Mouse (Mus musculus) adrenal gland, postnatal 4 days (tissue): ENCODE results near the gene Rnf166. TPM values are rescaled to one million over a fixed set of nuclear protein-coding genes. Genes with fewer than 3 reads are reported as not detected.

Experiments
- microRNA-seq: library from miRNA; unstranded; fragments of <30 nt; microRNA quantifications from one replicate; pipeline ENCODE4 v1.2.0, GENCODE M21; 2021
- total RNA-seq, 2 experiments: library from RNA; stranded (reverse); gene quantifications; 2 replicates each; pipeline ENCODE4 v1.2.3; 2021

The Rnf166 gene
- total RNA-seq, 2 experiments from 2014 or later: 47.5 to 53.7 TPM

Small RNA genes lying within 50 kb of the gene (microRNA-seq; reads per million reads assigned to microRNA genes)
- gene Gm24366: not detected

Other genes starting within 250 kb of the Rnf166 start
- gene Zfpm1, start 193.9 kb downstream of the Rnf166 start, total RNA-seq: 10 to 100 TPM; 32.9 to 42.5 TPM
- gene Trhr2, start 115.3 kb downstream of the Rnf166 start, total RNA-seq: not detected
- gene Zc3h18, start 99.5 kb downstream of the Rnf166 start, total RNA-seq: 10 to 100 TPM; 48.9 to 52.0 TPM
- gene Il17c, start 54.0 kb downstream of the Rnf166 start, total RNA-seq: not detected
- gene Cyba, start 43.1 kb downstream of the Rnf166 start, total RNA-seq: 10 to 100 TPM; 49.9 to 76.7 TPM
- 10 to 100 TPM in 1 of 2 experiments, 1 to 10 TPM in 1; 9.1 to 11.5 TPM for gene Mvd, start 32.6 kb downstream of the Rnf166 start, total RNA-seq
- gene Snai3, start 15.3 kb downstream of the Rnf166 start, total RNA-seq: under 1 TPM; 0.42 to 0.56 TPM
- gene Ctu2, start 79 bp upstream of the Rnf166 start, total RNA-seq: 10 to 100 TPM; 27.7 to 37.0 TPM
- 10 to 100 TPM; 49.0 to 52.1 TPM for gene Piezo1, start 75.3 kb upstream of the Rnf166 start, total RNA-seq
- 10 to 100 TPM; 33.2 to 36.6 TPM for gene Cdt1, start 92.0 kb upstream of the Rnf166 start, total RNA-seq
- gene Aprt, start 100.8 kb upstream of the Rnf166 start, total RNA-seq: 10 to 100 TPM; 93.4 to 98.6 TPM
- 10 to 100 TPM; 11.9 to 13.9 TPM for gene Galns, start 135.4 kb upstream of the Rnf166 start, total RNA-seq
- 10 to 100 TPM; 51.5 to 51.8 TPM for gene Trappc2l, start 135.6 kb upstream of the Rnf166 start, total RNA-seq
- gene Pabpn1l, start 146.7 kb upstream of the Rnf166 start, total RNA-seq: not detected
- 10 to 100 TPM; 11.3 to 12.0 TPM for gene Cbfa2t3, start 223.0 kb upstream of the Rnf166 start, total RNA-seq